Mouse (Mus musculus) lung, postnatal 10 days (tissue): ENCODE data around the gene Hcrt.

Source experiments
- DNase-seq: peaks from one replicate; pipeline ENCODE4 v3.0.0; 2021

Hcrt gene

DNA sequence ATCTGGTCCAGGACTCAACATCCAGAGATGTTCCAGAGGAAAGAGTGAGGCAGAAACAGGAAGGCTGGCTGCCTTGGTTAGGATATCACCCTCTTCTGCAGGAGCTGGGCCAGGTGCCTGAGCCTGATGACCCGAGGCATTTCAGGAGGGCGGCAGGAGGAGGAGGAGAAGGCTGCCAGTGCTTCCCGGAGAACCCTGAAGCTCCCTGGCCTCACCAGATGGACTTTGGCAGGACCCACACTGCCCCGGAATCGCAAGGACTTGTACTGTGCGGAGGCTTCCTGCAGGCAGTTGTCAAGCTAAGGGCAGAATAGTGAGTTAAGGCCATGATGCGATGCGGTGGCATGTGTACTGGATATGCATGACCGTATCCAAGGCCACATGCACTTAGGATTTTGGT, 4.0 kb upstream of the Hcrt start:
- DNase-seq, result no peak

DNA sequence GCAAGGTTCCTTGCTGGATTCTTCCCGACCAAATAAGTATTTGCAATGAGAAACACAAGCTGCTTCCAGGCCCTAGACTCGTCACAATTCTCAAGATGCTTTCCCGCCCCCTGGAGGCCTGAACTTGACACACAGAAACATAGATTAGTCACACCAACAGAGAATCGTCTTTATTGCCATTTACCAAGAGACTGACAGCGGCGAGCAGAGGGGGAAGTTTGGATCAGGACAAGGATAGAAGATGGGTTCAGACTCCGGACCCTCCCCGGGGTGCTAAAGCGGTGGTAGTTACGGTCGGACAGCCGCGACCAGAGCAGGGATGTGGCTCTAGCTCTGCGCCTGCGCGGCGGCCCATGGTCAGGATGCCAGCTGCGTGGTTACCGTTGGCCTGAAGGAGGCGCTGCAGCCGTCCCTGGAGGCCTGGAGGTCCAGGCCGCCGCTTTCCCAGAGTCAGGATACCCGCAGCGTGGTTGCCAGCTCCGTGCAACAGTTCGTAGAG, 1.1 kb downstream of the Hcrt start:
- peak; percentile 93 for DNase-seq

DNA sequence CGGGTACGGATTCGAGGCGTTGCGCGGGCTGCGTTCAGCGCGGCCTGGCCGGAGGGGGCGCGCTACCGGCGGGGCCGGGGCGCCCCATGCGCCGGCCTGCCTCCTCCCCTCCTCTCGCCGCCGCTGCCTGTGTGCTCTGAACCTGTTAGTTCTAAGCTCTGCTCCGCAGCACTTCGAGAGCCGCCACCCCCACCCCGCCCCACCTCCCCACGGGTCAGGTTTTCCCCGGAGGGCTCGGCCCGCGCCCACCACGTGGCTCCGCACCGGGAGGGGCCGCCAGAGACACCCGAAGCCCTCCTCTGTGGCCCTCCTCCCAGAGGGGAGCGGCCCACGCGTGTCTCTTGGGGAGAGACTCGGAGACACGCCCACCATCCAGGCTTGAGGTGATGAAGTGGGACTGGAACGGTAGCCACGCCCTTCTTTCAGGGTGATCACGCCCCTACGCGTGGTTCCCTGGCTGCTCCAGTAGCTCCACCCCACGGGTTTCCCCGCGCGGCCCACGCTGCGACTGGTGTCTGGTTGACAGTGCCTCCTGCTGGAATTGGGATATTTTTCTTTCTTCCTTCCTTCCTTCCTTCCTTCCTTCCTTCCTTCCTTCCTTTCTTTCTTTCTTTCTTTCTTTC, 3.0 kb downstream of the Hcrt start, which contains the start of gene Kcnh4:
Gene Kcnh4, minus strand, starts transcription at position 332 of the 623 bp plus-strand sequence.
- DNase-seq, result peak; percentile 71

DNA sequence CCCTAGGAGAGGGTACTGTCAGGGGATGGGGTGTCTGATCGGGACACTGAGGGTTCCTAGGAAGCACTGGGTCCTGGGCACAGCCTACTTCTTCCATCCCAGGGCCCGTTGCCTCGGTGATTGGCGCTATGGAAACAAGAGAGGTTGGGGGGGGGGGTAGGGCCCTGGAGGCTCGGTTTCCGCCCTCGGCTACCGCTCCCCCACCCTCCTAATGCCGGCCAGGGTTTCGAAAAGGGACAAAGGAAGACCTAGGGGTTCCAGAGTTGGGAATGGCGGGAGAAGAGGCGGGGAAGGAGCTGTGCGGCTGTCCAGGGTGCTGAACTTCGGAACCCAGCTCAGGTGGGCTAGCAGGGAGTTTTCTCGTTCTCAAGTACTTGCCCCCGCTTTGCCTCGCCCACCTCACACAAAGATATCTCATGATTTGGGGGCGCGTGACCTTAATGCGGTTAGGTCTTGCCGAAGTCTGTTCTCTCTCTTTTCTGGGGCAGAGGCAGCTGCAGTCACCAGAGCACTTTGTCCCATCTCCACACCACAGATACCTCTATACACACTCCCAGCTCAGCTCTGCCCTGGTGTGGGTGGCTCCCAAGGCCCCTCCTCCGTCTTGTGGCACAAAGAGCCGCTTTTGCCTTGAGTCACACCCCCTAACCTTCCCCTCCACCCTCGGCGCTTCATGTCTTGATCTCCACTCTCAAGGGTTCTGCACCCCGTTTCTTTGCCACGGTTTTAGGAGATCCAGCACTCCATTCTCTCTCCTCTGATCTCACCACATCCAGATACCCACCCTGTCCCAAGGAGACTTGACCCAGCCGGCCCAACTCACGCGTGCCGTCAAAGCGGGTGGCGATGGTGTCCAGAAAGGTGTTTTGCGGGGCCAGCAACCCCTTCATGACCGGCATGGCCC, 3.8 kb downstream of the Hcrt start:
- peak; percentile 64 for DNase-seq

DNA sequence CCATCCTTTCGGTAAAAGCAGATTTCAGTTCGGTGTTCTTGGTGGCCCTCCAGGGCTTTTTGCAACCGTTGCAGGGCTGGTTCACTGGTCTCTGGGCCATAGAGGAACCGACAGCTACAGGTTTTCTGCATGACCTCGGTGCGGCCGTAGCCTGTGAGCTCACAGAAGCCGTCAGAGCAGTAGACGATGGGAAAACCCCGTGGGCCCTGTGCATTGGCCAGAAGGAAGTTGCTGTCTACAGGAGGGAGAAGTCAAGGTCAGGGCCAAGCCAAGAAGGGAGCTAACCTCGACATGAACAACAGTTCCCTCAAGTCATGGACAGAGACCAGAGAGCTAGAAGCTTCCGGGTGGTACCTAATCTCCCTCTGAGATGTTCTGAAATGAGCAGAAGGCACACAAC, 5.2 kb downstream of the Hcrt start:
- no peak for DNase-seq

DNA sequence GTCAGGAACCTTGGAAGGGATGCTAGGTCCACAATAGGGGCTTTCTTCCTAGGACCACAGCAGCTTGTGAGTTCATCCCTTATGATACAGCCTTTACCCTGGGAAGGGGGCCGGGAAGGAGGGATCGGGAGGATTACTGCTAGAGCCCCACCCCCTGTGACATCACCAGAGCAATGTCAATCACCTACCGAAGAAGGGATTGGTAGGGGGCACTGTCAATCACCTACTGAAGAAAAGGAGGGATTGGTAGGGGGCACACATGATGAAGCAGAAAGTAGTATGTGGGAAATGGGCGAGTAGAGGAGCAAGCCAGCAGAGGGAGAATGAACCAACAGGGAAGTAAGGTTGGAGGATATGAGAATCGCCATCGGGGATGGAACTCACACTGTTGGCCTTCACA, 6.3 kb downstream of the Hcrt start:
- DNase-seq, result no peak

DNA sequence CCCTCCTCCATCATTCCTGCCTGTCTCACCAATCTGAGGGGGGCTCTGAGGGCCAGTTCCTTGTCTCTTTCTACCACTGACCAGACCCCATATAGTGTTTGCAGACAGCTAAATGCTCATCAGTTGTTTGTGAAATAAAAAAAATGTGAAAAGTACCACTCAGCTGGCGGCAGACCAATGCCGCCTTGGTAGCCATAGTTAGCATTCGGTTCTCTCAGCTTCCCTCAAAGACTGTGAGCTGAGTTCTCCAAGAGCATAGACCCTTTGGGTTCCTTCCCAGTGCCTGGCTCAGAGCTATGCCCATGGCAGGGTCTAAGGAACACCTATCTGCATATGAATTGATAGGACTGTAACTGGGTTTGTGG, 8.1 kb downstream of the Hcrt start:
- no peak for DNase-seq

DNA sequence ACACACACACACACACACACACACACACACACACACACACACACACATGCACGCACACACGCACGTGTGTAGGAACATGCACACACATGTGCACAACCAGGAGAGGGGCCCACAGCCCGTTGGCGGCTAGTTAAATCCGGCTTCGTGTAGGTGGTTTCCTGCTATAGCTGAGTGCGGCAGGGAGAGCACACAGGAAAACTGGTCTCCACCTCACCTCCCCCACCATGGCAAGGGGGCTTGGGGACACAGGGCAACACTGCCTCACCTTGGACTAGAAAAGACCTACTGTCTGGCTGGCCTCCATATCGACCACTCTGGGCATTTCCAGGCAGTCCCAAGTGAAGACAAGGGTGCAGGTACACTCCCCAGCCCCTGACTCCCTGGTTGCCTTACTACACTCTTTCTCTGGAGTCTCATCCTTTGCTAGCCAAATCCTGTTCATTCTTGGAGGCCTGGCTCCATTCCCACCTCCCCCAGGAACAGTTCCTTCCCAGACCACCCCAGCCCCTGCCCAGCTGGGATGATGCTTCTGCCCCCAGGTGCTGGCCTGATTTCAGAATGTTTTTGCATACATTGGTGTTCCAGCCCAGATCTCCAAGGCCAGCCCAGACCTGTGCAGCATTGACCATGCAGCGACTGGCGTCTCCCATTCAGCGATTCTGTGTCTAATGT, 8.6 kb downstream of the Hcrt start:
- DNase-seq, result no peak

DNA sequence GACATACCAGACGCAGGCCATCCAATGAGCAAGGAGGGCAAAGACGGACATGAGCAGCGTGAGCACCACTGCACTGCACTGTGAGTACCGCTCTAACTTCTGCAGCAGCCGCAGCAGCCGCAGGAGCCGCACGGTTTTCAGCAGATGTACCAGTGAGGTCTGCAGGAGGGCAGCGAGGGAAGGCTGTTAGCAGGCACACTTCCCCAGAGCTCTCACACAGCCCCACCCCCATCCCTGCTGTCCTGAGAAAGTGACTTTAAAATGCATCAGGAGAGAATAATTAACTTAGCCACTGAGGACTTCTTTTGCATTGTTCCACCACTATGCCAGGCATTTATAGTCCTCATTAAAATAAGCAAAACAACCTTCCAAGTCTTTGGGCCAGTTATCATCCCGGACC, 10.4 kb downstream of the Hcrt start:
- DNase-seq, result no peak

DNA sequence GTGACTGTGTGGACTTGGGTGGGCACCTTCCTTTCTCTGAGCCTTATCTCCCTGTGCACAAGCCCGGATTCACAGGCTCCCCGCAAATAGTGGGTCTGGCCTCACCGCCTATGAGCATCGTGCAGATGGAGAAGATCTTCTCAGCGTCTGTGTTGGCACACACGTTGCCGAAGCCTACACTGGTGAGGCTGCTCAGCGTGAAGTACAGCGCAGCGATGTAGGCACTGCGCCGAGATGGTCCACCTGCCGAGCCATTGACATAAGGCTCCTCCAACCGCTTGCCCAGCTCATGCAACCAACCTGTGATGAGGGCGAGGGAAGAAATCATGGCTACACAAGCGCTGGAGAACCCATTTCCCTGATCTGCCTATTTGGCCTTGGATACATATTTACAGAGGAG, 12.6 kb downstream of the Hcrt start:
- DNase-seq, result no peak

DNA sequence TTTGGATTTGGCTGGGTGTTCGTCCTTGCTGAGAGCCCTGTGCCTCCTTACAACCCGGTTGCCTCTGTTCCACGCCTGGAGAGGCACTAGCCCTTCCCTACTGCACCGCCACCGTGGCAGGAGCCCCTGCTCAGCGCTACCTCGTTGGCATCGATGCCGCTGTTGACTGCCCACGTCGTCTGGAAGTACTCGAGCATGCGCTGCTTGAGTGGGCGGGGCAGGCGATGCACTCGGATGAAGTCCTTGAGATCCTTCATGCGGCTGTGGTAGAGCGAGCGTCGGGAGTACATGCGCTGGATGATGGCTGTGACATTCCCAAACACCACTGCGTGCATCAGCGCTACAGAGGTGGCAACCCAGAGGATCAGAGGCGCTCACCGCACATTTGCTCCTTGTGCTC, 13.3 kb downstream of the Hcrt start:
- DNase-seq, result no peak

DNA sequence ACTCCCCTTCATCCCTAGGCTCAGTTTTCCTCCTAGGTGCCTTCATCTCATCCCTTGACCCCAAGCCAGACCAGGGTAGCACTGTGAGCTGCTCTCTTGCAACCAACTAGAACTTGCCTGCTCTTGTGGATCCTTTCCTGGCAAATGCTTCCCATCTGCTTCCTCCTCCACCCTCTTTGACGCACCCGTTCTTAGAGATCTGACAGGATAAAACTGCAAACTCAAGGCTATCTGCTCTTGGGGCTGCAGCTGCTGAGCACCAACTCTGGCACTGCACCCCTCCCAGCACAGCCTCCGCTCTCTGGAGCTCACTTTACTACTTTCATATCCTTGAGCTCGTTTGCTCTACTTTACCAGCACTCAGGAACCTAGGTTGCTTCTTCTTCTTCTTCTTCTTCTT, 14.1 kb downstream of the Hcrt start:
- no peak for DNase-seq

DNA sequence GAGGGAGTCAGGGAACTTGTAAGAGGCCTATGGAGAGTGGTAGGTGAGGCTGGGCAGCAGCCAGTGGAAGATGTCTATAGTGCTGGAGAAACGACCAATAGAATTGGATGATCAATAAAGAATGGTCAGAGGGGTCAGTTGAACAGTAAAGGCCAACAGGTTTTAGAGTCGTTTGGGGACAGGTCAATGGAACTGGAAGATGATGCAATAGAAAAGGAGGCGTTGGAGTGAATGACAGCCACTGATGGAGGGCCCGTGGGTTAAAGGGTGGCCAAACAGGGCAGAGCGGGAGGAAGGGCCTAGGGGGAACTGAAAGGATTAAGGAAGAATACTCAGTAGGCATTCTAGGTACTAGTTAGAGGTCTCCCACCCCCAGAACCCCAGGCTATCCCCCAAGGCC, 15.6 kb downstream of the Hcrt start:
- no peak for DNase-seq

DNA sequence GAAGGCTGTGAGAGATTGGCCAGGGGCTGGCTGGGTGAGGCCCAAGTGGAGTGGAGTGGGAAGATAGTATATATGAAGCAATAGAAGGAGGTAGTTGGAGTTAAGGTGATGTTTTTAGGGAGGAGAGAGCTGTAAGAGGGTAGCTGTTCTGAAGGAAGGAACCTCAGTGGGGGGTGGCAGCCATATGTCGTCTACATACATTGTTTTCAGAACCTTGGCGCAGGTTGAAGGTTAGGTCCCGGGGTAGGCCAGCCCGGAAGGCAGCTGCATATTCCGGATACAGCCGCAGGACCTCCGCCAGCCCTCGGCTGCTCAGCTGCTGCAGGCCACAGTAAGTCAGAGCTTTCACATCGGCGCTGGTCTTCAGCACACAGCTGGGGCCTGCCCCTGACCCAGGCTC, 16.2 kb downstream of the Hcrt start:
- DNase-seq, result no peak

DNA sequence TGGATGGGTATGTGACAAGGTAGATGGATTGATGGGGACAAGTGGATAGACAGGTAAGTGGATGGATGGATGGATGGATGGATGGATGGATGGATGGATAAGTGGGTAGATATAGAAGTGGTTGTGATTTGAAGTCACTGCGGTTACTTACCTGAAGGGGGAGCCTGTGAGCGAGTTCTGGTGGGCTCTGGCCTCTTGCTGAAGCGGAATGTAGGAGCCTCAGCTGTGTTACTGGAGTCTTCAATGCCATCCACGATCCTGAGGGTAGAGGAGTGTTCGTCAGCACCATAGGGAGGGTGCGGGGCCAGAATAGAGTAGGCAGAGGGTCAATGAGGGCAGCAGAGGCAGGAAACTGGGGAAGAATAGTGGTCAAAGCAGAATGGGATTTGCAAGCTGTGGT, 17.6 kb downstream of the Hcrt start:
- peak; percentile 70 for DNase-seq

DNA sequence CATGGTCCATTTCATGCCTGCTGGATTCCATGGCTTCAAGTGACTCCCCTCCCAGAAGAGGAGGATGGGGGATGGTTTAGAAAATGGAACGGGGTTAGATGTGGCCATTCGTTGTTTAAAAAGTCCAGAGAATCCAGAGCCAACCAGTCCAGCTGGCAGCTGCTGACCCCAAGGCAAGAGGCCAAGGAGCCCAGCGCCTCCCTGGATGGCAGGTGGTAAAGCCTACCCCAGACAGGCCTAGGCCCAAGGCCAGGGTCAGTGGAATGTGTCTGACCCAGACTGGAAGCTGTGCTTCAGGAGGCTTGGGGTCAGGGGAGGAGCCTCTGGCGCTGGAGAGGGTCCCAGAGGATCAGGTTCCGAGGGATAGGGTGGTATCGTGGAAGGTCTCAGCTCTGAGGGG, 21.4 kb downstream of the Hcrt start:
- DNase-seq, result peak; percentile 37

DNA sequence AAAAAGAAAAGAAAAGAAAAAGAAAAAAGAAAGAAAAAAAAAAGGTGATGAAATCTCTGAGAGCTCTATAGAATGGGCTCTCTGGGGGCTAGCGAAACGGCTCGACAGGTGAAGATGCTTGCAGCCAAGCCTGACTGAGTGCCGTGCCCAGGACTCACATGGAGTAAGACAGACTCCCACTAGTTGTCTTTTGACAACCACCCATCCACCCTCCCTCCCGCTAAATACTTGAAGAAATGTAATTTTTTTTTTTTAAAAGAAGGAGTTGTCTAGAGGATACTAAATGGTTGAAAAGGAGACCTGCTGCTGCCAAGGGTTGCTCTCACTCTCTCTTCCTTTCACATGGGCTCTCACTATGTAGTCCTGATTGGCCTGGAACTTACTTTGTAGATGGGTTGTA, 24.0 kb downstream of the Hcrt start:
- DNase-seq, result no peak

DNA sequence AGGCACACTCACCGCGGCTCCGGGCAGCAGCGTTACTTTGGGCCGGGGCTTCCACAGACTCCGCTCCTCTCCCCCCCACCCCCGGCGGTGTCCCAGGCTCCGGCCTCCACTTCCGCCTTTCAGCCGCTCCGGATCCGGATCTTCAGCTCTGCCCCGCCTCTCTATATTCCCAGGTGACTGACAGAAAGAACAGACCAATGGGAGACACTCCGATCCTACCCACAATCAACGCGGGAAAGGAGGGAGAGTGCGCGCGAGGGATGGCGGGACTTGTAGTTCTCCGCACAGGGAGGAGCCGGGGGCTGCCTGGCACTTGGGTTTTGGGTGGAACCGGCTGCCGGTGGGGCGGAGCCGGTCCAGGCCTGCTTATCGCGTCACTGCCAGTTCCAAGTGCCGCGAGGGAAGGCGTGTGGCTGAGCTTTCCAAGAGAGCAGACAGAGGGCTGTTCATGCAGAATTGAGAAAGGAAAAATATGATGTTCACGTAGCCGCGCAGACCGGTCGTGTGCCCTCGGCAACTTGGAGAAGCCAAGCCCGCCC, 24.6 kb downstream of the Hcrt start, which contains the start of gene Rab5c:
Gene Rab5c, minus strand, starts transcription at position 150 of the 539 bp plus-strand sequence.
- DNase-seq, result peak; percentile 100

DNA sequence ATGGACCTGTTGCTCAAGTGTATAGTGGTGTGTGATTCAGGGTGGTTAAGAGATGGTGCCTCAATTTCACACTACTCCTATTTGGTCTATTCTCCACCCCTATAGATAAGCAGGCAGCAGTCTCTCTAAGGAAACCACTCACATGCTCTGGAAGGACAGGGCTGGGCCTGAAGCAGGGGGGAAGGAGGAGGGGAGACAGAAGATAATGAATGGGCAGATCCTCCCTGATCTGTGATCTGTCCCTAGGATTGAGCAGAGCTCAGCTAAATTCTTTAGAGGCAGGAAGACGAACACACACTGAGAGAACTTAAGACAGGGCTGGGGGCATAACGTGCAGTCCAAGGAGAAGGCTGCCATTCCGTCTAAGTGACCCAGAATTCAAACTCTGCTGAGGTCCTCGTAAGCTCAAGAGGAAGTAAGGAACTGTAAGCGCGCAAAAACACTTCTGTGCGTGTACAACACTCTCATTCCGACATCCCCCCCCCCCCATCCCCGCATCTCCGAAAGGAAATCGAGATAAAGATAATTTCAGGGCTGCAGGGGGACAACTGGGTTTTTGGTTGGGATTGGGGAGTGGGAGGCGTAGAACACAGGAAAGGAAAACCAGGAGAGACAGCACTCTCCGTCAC, 25.5 kb downstream of the Hcrt start:
- no peak for DNase-seq

DNA sequence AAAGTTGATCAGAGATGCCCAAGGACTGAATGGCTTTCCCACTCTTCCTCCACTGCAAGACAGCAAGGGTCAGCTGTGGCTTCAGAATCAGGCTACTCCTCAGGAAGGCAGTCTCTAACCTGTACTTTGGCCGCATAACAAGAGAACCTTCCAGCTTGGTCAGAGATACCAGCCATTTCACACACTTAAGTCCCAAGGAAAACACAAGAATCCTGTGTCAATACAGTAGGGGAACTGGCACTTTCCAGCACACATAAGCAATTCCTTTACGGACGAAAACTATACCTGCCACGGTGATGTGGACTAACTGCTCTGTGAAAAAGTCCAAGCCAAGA, 26.0 kb downstream of the Hcrt start:
- no peak for DNase-seq

DNA sequence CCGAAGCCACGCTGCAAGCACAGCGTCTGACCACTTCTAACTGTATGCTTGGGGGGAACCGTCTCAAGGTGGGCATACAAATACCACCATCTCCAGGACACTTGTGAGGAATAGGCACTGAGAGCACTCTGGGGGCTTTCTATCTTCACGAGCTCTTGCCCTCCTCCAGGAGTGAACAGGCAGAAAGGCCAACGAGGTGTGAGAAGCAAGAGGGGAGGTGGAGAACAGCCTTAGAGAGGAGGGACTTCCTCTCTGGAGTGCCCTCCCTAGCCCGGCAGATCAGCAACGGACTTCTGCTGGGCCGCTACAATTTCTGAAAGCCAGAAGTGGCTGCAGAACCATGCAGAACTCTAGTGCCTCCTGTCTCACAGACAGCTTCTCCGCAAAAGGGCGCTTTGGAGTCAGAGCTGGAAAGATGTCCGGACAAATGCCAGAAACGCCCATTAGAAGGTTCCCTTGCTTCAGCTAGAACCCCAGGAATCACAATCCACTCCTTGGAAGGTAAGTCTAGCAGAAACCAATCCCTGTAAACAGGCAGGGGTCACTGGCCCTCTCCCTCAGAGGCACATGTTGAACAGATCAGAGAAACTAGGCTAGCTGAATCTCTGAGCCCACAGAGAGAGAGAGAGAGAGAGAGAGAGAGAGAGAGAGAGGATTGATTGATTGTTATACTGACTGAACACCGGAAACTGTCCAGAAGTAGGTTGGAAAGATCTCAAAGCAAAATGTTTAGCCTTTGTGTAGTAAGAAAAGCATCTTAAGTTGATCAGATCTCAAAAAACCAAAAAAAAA, 26.6 kb downstream of the Hcrt start:
- no peak for DNase-seq
